Mouse (Mus musculus): ENCODE measurements around the gene Gbx1.

The Gbx1 gene

GRCm38 (mm10) chr5:24477909-24478308 is 49.1 kb downstream of the Gbx1 start:
- DNase-seq (ENCODE audit: low spot score) = no peak

- DNase-seq (ENCODE audit: low spot score) = peak; percentile 94
Measured at GRCm38 (mm10) chr5:24475476-24476241, 51.3 kb downstream of the Gbx1 start.

GRCm38 (mm10) chr5:24474723-24475261 is 52.2 kb downstream of the Gbx1 start:
- DNase-seq (ENCODE audit: low spot score) = no peak

- DNase-seq (ENCODE audit: low spot score) = peak; percentile 81
Measured at GRCm38 (mm10) chr5:24474025-24474722, 52.8 kb downstream of the Gbx1 start.

- no peak for DNase-seq (ENCODE audit: low spot score)
Measured at GRCm38 (mm10) chr5:24472884-24473619, 54.0 kb downstream of the Gbx1 start.

GRCm38 (mm10) chr5:24470600-24470999 is 56.4 kb downstream of the Gbx1 start:
- DNase-seq (ENCODE audit: low spot score) = peak; percentile 83

GRCm38 (mm10) chr5:24466762-24467161 is 60.2 kb downstream of the Gbx1 start:
- no peak for DNase-seq (ENCODE audit: low spot score)

- no peak for DNase-seq (ENCODE audit: low spot score)
Measured at GRCm38 (mm10) chr5:24455613-24456012, 71.4 kb downstream of the Gbx1 start.

- DNase-seq (ENCODE audit: low spot score) = no peak
Measured at GRCm38 (mm10) chr5:24455076-24455475, 71.9 kb downstream of the Gbx1 start.

GRCm38 (mm10) chr5:24453985-24454303 is 73.1 kb downstream of the Gbx1 start:
- DNase-seq (ENCODE audit: low spot score) = no peak

- no peak for DNase-seq (ENCODE audit: low spot score)
Measured at GRCm38 (mm10) chr5:24453283-24453984, 73.6 kb downstream of the Gbx1 start.
